Mouse (Mus musculus) heart, embryonic 12.5 days (tissue): Measurements from ENCODE around the gene P4ha2. TPM values are rescaled to one million over a fixed set of nuclear protein-coding genes. Genes with fewer than 3 reads are reported as not detected.
"Not testable (repeated sequence)": the region's sequence is repeated elsewhere in the genome, so short reads cannot be mapped to it uniquely, and the experiment has no call there.

Experiments
- ATAC-seq: fragments of 200-750 bp; cut with Nextera tagmentation; 2 replicates; pipeline ENCODE4 v1.8.0; 2017; ENCODE audit warnings: moderate TSS enrichment, moderate library complexity; ENCODE audit not compliant: insufficient number of reproducible peaks, low FRiP score
- H3K27ac ChIP-seq: fragments of 300-500 bp; sonication (generic); 2 replicates; pipeline ENCODE4 v1.5.1; 2016; ENCODE audit warnings: mild to moderate bottlenecking, moderate library complexity; ENCODE audit not compliant: poor library complexity, severe bottlenecking
- H3K27me3 ChIP-seq: fragments of 300-500 bp; sonication (generic); replicated peaks from 2 replicates; pipeline ENCODE4 v1.6.1; 2016; ENCODE audit warnings: mild to moderate bottlenecking, moderate library complexity
- H3K36me3 ChIP-seq: fragments of 300-500 bp; sonication (generic); 2 replicates; pipeline ENCODE4 v1.6.1; 2016; ENCODE audit warnings: mild to moderate bottlenecking, moderate library complexity
- H3K4me1 ChIP-seq: fragments of 300-500 bp; sonication (generic); replicated peaks from 2 replicates; pipeline ENCODE4 v1.6.1; 2016; ENCODE audit warnings: mild to moderate bottlenecking
- H3K4me2 ChIP-seq: fragments of 300-500 bp; sonication (generic); 2 replicates; pipeline ENCODE4 v1.6.1; 2016; ENCODE audit warnings: mild to moderate bottlenecking, moderate library complexity
- H3K4me3 ChIP-seq: fragments of 300-500 bp; sonication (generic); 2 replicates; pipeline ENCODE4 v1.5.1; 2016; ENCODE audit warnings: mild to moderate bottlenecking
- H3K9ac ChIP-seq: fragments of 300-500 bp; sonication (generic); 2 replicates; pipeline ENCODE4 v1.6.1; 2016; ENCODE audit warnings: mild to moderate bottlenecking, moderate library complexity
- H3K9me3 ChIP-seq: fragments of 300-500 bp; sonication (generic); replicated peaks from 2 replicates; pipeline ENCODE4 v1.6.1; 2016; ENCODE audit warnings: mild to moderate bottlenecking, moderate library complexity
- WGBS: fragments of 180-500 bp; shearing (Covaris S2); methylation state at CpG from one replicate; pipeline ENCODE4 v1.1.7; 2016; 5-methylcytosine and 5-hydroxymethylcytosine counted together
- polyA plus RNA-seq: library from polyadenylated mRNA; unstranded; fragments of >200 nt; fragmentation: Nextera tagmentation; extraction: Ambion mirVana; gene quantifications from 2 replicates; pipeline ENCODE4 v1.2.1, GENCODE M21; 2016

The P4ha2 gene
- polyA plus RNA-seq, 1 experiment from 2014 or later: 62.1 TPM

DNA sequence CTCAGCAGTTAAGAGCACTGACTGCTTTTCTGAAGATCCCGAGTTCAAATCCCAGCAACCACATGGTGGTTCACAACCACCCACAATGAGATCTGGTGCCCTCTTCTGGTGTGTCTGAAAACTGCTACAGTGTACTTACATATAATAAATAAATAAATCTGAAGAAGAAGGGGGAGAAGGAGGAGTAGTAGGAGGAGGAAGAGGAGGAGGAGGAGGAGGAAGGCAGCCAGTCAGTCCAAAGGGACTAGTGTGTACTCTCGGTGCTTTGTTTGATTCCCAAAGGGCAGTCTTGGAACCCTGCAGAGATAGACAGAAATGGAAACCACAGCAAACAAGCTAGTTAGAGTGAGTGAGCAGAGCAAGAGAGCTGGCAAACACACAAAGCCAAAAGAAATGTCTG, 40.3 kb downstream of the P4ha2 start:
- ATAC-seq, H3K4me2 ChIP-seq: not testable (repeated sequence)
- 42% methylated on average over 2 of the region's 2 CpGs for WGBS

GRCm38 (mm10) chr11:54141200-54141971, 41.5 kb downstream of the P4ha2 start:
- WGBS: 79% methylated on average over 7 of the region's 7 CpGs
- H3K27me3 ChIP-seq: no peaks in the 10 kb centered on the region

More for the DNA sequence above, 40.3 kb downstream of the P4ha2 start:
- not testable (repeated sequence) for H3K27me3 ChIP-seq, H3K27ac ChIP-seq, H3K9me3 ChIP-seq, H3K4me3 ChIP-seq, H3K9ac ChIP-seq, H3K36me3 ChIP-seq, H3K4me1 ChIP-seq

GRCm38 (mm10) chr11:54144886-54145285, 45.0 kb downstream of the P4ha2 start:
- Histone ChIP-seq H3K4me3 (no peak overlapping the region), H3K27me3 (no peaks in the 10 kb centered on the region), H3K4me1 (no peaks in the 10 kb centered on the region), H3K9me3 (peaks cover 5% of the 10 kb centered on the region; the same call in 1 of the 2 replicates), H3K27ac (no peak overlapping the region), H3K4me2 (no peak overlapping the region), H3K36me3 (no peaks in the 10 kb centered on the region), H3K9ac (no peak overlapping the region)
- ATAC-seq: no peak
- WGBS: 22% methylated on average over 3 of the region's 3 CpGs

More at GRCm38 (mm10) chr11:54141200-54141971, 41.5 kb downstream of the P4ha2 start:
- Histone ChIP-seq H3K36me3 (no peaks in the 10 kb centered on the region), H3K9ac (no peak overlapping the region), H3K4me2 (no peak overlapping the region), H3K4me3 (no peak overlapping the region), H3K27ac (no peak overlapping the region), H3K4me1 (no peaks in the 10 kb centered on the region), H3K9me3 (0 out of 2 replicates have a peak, but pooled peaks cover 2% of the 10 kb centered on the region)
- ATAC-seq: no peak

GRCm38 (mm10) chr11:54145990-54146389, 46.1 kb downstream of the P4ha2 start:
- Histone ChIP-seq H3K9me3 (peaks cover 5% of the 10 kb centered on the region; the same call in 1 of the 2 replicates), H3K4me1 (0 out of 2 replicates have a peak, but pooled peaks cover 3% of the 10 kb centered on the region), H3K4me3 (no peak overlapping the region), H3K27me3 (no peaks in the 10 kb centered on the region), H3K9ac (no peak overlapping the region), H3K4me2 (no peak overlapping the region), H3K36me3 (no peaks in the 10 kb centered on the region), H3K27ac (no peak overlapping the region)
- no peak for ATAC-seq
- WGBS: 75% methylated on average over 6 of the region's 6 CpGs

- 0 out of 2 replicates have a peak, but pooled peaks cover 8% of the 10 kb centered on the region for H3K4me1 ChIP-seq
- H3K27ac ChIP-seq: no peak overlapping the region
- no peaks in the 10 kb centered on the region for H3K27me3 ChIP-seq
- no peak for ATAC-seq
- H3K4me2 ChIP-seq: no peak overlapping the region
- H3K36me3 ChIP-seq: no peaks in the 10 kb centered on the region
- H3K9ac ChIP-seq: no peak overlapping the region
- WGBS: 74% methylated on average over 3 of the region's 3 CpGs
- H3K4me3 ChIP-seq: no peak overlapping the region
- H3K9me3 ChIP-seq: peaks cover 3% of the 10 kb centered on the region; the same call in 1 of the 2 replicates
Measured at GRCm38 (mm10) chr11:54149791-54150465, 50.0 kb downstream of the P4ha2 start.

GRCm38 (mm10) chr11:54151141-54151540, 51.2 kb downstream of the P4ha2 start:
- Histone ChIP-seq H3K4me2 (no peak overlapping the region), H3K27ac (no peak overlapping the region), H3K9me3 (peaks cover 3% of the 10 kb centered on the region; the same call in 1 of the 2 replicates), H3K9ac (no peak overlapping the region), H3K36me3 (no peaks in the 10 kb centered on the region), H3K27me3 (no peaks in the 10 kb centered on the region), H3K4me1 (0 out of 2 replicates have a peak, but pooled peaks cover 8% of the 10 kb centered on the region), H3K4me3 (no peak overlapping the region)
- no peak for ATAC-seq
- WGBS: 29% methylated on average over 7 of the region's 7 CpGs

GRCm38 (mm10) chr11:54152957-54153356, 53.1 kb downstream of the P4ha2 start:
- Histone ChIP-seq H3K4me2 (no peak overlapping the region), H3K9ac (no peak overlapping the region), H3K36me3 (no peaks in the 10 kb centered on the region), H3K27ac (no peak overlapping the region), H3K9me3 (peaks cover 3% of the 10 kb centered on the region; the same call in 1 of the 2 replicates), H3K4me3 (no peak overlapping the region), H3K4me1 (0 out of 2 replicates have a peak, but pooled peaks cover 8% of the 10 kb centered on the region), H3K27me3 (no peaks in the 10 kb centered on the region)
- ATAC-seq: no peak
- 68% methylated on average over 3 of the region's 3 CpGs for WGBS

DNA sequence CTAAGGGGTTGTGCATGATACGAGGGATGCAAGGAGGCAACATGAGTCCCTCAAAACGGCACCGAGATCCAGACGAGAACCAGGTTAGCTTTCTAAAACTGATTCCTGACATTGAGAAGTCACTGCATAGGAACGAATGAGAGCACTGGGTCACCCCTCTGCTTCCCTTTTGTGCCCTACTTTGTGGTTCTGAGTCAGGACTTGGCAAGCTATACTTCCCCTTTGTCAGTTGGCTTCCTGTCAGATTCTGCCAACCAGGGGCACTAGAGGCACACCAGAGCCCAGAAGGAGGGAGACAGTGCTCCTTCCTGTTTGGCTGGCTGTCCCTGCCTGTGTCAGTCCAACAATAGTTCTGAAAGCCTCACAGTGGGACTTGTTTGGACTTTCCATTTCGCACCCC, 56.0 kb downstream of the P4ha2 start:
- no peak for ATAC-seq
- Histone ChIP-seq H3K27me3 (no peaks in the 10 kb centered on the region), H3K9ac (no peak overlapping the region), H3K27ac (no peak overlapping the region), H3K4me2 (no peak overlapping the region), H3K4me3 (no peak overlapping the region), H3K4me1 (0 out of 2 replicates have a peak, but pooled peaks cover 6% of the 10 kb centered on the region), H3K9me3 (no peaks in the 10 kb centered on the region), H3K36me3 (no peaks in the 10 kb centered on the region)
- 63% methylated on average over 6 of the region's 6 CpGs for WGBS

GRCm38 (mm10) chr11:54156504-54156903, 56.6 kb downstream of the P4ha2 start:
- no peaks in the 10 kb centered on the region for H3K9me3 ChIP-seq
- 0 out of 2 replicates have a peak, but pooled peaks cover 2% of the 10 kb centered on the region for H3K4me1 ChIP-seq
- no peak overlapping the region for H3K4me3 ChIP-seq
- H3K4me2 ChIP-seq: no peak overlapping the region
- H3K27me3 ChIP-seq: no peaks in the 10 kb centered on the region
- no peak overlapping the region for H3K27ac ChIP-seq
- no peaks in the 10 kb centered on the region for H3K36me3 ChIP-seq
- no peak overlapping the region for H3K9ac ChIP-seq
- no peak for ATAC-seq

DNA sequence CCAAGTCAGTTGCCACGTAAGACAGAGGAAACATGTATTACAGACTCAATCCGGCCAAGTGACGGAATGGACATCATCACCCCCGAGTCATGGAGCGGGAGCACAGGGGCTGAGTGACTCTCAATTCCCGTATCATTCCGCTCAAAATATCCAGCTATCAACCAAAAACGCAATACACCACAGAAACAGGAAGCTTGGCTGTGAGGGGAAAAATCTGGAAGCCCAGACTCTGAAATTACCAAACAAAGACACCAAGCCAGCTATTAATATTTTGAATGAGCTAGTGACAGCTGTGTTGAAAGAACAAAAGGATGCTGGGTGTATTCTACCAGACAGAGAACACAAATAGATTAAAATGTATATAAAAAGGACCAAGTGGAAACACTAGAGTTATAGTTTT, 57.7 kb downstream of the P4ha2 start:
- no peak for ATAC-seq
- no peaks in the 10 kb centered on the region for H3K27me3 ChIP-seq
- 80% methylated on average over 8 of the region's 8 CpGs for WGBS
- H3K4me2 ChIP-seq: no peak overlapping the region
- H3K9me3 ChIP-seq: no peaks in the 10 kb centered on the region
- no peaks in the 10 kb centered on the region for H3K36me3 ChIP-seq
- 0 out of 2 replicates have a peak, but pooled peaks cover 2% of the 10 kb centered on the region for H3K4me1 ChIP-seq
- H3K9ac ChIP-seq: no peak overlapping the region
- H3K27ac ChIP-seq: no peak overlapping the region
- no peak overlapping the region for H3K4me3 ChIP-seq

DNA sequence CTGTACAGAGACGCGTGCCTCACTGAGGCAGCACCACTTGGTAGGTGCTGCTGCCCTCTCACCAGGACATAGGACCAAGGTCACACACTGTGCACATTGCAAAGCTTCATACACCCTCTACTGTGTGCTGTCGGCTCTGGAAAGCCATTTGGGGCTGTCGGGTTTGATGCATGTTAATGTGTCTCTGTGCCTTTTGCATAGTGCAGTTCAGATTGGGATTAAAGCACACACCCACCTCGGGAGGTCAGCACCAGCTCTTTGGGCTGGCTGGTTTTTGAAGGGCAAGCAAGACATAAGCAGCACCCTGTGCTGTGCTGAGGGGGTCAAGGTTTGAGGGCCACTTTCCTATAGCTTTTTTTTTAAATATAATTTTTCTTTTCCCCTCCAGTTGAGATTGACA, 60.5 kb downstream of the P4ha2 start:
- ATAC-seq: no peak
- H3K9ac ChIP-seq: no peak overlapping the region
- 67% methylated on average over 5 of the region's 5 CpGs for WGBS
- no peaks in the 10 kb centered on the region for H3K27me3 ChIP-seq
- H3K4me3 ChIP-seq: no peak overlapping the region
- 0 out of 2 replicates have a peak, but pooled peaks cover 4% of the 10 kb centered on the region for H3K4me1 ChIP-seq
- no peak overlapping the region for H3K4me2 ChIP-seq
- H3K9me3 ChIP-seq: no peaks in the 10 kb centered on the region
- H3K36me3 ChIP-seq: no peaks in the 10 kb centered on the region
- H3K27ac ChIP-seq: no peak overlapping the region
